Mouse (Mus musculus) ovary, postnatal 10 days (tissue): ENCODE results near the gene Megf11.

Source experiments
- DNase-seq: peaks from one replicate; pipeline ENCODE4 v3.0.0; 2022; ENCODE audit warnings: low spot score

The Megf11 gene

DNA sequence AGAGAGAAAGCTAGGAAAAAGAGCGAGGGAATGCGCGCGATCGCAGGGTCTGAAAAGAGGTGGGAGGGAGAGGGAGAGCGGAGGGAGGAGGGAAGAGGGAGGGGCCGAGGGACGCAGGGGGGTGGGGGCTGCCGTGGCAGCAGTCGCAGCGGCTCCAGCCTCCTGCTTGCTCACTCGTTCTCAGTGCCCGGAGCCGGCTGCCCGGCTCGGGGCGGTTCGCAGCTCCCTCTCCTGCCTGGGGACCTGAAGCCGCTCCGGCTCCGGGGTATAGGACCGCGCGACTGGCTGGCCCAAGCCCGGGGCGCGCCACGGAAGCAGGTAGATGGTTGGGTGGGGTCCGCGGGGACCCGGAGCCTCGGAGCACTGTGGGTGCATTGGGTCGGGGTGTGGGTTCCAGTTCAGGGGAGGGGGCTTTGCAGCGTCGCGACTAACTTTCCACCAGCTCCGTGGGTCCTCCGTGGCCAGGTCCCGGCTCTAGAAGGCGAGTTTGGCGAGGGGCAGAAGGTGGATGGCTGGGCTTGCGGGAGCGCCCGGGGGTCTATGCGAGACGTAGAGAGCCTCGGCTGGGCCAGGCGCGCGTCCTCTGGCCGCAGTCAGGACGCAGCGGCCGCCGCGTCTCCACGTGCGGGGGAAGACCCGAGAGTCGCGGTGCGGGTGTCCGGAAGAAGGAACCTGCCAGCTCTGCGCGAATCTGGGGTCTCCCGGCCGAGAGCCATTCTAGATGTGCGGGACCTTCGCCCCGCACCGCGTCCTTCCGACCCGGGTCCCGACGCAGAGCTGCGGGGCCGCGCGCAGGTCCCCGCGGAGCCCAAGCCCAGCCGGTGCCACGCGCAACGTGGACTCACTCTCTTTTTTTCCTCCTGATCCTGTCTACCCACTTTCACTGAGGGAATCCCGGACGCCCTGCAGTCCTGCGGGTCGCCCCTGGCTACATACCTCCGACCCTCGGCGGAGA, at the start of gene Megf11:
Gene Megf11, plus strand, starts transcription at position 116 of the 955 bp plus-strand sequence.
- DNase-seq = no peak

DNA sequence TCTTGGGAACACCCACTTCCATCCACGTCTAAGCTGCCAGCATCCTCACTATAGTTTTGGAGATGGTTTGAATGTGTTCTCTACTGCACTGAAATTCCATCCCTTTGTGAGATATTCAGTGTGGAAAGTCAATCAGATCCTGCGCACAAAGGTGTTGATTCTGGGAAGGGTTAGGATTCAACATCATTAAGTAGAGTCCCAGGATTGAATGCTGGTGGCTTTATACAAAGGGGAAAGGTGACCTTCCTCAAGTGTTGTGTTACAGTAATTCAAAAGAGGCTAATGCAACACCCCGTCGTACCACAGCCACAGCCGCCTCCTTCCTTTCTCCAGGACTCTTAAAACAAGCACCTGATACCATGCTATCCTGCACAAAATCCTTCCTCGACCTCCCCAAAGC, 49.6 kb upstream of the Megf11 start:
- no peak for DNase-seq

DNA sequence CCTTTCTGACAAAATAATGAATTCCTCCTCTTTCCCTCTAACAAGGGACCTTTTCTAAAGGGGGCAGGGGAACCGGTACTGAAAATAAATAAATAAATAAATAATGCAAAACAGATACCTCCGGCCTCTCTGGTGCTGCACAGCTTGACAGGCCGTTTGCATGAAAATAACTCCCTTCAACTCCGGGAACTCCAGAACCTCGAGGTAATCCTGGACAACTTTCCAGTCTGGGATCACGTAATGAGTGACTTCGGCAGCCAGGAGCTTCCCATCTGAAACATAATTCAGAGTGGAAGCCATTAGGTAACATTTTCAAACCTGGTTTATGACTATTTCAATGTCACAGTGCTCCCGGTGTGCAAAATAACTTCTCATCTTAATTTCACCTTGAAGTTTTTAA, 46.1 kb upstream of the Megf11 start:
- DNase-seq = no peak

DNA sequence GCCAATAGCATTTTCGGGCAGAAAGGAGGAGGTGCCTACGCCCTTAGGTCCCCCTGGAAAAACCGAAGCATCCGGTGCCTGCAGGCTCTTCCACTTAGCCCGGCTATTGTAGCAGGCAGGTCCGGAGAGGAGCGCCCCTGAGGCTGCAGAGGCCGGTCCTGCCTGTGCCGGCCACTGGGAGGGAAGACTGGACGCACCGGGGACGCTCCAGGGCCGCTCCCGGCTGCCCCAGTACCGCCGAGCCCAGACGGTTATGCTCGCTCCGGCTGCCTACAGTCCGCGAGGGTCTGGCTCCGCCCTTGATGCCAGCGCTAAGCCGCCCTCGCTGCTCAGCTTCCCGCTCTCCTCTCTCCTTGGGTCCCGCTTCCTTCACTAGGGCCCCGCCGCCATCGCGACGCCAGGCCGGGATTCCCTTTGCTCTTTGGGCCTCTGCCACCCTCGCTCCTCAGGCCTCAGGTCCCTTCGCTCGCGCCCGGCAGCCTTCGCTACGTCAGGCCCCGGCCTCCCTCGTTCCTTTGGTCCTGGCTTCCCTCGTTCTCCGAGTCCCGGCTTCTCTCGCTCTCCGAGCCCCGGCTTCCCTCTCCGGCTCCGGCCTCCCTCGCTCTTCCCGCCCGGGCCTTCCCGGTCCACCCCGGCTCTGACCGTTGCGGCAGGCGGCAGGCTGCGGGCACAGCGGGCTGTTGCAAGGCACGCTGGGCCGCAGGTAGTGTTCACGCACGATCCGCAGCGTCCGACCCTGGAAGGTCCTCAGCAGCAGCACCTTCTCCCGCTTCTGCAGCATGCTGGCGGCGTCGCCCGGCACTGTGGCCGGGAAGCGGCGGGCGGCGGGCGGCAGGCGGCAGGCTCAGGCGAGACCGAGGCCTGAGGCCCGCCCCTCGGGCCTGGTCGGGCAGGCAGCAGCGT, 44.8 kb upstream of the Megf11 start:
- peak; percentile 75 for DNase-seq

DNA sequence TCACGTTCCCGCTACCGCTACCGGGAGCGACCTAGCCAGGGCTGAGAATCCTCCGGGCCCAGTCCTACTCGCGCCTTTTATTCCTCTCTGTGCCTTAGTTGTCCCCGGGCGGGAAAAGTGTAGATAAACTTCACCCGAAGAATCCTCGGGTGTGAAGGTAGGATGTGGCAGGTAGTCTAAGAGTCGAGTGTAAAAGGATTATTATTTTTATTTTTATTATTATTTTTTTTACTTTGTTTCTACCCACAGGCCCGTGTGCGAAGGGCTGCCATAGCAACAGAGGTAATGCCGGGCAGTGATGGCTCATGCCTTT, 44.2 kb upstream of the Megf11 start, which contains the start of gene Dis3l:
Gene Dis3l, minus strand, starts transcription at position 35 of the 313 bp plus-strand sequence.
- no peak for DNase-seq

DNA sequence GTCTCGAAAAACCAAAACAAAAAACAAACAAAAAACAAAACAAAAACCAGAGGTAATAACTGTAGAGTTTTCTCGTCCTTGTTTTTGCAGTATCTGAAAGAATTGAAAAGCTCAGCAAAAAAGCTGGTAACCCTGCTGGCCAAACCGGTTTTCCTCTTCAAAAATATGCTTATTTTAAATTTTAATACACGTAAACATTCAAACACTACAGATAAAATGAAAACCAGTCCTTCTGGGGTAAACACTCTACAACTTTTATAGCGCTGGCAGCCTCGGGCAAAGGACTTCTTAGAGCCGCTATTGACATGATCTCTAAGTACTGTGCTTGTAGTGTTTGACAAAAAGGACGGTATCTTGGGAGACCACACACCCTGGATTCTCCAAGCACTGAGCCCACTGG, 43.8 kb upstream of the Megf11 start:
- DNase-seq = no peak

DNA sequence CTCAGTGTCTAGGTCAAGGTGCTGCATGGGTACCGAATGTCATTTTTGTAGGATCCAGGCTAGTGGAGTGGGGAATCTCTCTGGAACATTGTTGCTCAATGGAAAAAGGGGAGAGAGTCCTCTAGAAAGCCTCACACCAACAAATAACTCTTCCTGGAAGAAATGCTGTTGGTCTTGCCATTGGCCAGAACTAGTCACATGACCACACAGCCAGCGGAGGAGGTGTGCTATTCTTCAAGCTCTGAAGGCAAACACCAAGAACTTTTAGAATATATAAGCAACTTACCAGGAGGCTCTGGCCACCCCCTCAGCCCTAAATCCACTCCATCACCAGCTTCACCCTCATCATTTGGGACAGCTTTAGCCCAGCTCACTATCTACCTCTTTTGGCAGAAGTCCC, 41.8 kb upstream of the Megf11 start:
- no peak for DNase-seq

DNA sequence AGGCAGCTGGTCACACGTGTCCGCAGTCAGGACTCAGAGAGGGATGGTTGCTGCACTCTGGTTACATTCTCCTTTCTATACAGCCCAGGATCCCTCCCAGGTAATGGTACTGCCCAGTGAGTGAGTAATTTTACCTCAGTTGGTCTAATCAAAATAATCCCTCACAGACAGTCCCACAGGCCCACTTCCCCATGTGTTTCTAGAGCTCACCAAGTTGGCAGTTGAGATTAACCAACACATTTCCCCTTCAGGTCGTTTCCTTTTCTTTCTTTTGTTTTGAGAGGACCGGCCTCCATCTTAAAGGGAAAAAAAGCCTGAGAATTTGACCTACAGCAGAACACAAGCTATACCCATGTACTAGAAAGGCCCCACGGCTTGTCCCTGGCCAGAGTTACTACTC, 39.5 kb upstream of the Megf11 start:
- DNase-seq = no peak

DNA sequence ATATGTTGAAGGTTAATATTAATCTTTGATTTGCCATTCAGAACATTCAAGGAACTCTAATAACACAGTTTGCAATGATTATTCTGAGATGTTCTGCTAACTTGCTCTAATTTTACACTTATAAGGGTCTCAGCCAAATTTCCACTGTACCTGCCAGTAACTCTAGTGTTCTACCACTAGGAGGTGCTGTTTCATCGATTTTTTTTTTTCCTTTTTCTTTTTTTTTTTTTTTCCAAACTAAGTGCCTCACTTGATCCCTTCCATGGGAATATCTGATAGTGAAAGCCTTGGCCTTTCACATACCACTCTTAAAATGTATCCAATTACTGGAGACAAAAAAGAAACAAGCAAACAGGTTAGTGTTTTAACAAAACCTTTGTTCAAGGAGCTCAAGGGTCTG, 38.0 kb upstream of the Megf11 start:
- no peak for DNase-seq

DNA sequence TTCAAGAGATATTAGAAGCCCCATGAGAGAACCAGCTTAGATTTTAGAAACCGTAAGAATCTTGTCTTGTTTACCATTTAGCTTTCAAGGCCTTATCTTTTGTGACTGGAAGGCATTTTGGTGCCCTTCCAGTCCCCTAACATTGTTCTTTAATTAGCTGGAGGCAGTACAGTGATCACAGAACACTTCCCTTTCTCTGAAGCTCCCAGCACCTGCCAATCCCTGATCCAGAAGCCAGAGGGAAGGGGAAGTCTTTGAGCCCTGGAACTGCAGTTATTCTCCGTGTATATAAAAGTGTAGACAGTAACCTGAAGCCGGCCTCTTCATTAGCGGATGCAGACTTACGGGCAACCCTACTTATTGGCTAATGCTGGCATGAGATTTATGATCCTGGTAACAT, 35.9 kb upstream of the Megf11 start:
- no peak for DNase-seq

DNA sequence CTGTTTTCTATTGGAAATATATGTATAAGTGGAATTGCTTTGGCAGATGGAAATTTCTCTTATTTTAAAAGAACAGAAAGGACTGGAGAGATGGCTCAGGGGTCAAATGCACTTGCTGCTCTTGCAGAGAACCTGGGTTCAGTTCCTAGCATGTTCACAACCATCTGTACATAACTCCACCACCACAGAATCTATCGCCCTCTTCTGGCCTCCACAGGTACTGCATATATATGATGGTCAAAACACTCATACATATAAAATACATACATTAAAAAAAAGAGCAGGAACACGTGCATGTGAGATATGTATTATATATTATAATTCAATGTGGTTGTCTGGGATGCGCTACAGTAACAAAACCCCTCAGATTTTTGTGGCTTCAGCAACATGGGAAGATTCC, 34.2 kb upstream of the Megf11 start:
- DNase-seq = no peak

DNA sequence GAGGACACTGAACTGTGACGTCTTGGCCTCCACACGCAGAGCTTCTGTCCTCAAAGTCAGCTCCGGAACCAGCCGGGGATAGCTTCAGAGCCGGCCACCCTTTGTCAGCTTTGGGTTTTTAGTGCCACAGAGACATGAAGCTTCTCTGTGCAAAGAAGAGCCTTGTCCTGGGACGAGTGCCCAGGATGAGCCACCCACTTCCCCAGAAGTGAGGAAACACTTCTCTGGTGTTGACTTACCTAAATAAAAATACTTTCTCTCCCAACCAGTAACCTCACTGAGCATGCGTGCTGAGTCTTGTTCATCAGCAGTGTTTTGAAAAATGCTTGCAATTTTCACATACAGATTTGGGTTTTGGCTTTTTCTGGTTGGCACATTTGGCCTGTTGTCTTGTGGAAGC, 29.8 kb upstream of the Megf11 start:
- DNase-seq = no peak

DNA sequence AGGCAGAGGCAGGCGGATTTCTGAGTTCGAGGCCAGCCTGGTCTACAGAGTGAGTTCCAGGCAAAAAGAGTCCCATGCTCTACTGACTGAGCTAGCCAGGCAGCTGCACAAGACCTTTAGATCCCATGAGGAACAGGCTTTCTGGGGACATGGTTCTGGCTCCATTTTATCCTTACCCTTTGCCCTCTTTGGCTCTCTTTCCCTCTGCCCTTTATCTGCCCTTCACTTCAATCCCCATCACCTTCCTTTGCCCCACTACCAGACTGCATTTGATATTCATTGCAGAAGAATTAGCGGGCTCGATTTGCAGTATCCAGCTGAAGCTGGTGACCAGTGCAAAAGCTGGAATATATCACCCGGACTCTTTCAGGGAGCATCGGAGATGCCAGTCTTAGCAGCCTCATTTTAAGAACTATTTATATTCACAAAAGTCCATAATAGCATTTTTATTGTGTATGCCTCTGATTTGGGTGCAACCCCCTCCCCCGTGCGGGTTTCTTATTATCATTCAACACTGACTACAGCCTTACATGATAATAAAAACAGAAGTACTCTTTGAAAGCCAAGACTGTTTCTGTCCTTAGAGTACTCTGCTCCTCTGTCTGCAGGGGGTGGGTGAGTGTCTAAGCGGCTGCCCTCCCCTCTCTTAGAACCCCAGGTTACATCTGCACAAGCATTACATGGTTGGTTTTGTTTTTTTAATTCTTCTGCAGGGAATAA, 24.0 kb upstream of the Megf11 start:
- DNase-seq = no peak

DNA sequence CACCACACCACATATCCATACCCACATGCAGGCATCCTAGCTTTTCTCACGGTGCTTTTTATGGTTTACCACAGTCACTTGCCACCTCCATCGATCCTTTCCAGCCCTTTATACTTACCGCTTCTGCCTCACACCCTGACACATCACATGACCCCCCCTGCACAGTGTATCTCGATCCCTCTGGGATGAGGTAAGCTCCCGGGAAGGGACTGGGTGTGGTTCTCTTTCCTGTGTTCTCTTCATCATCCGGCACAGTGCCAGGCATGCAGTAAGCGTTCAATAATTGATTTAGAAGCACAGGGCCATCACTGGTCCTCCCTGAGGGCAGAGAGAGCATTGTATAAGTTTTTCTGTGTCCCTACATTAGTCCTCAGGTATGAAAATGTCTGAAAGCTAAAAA, 15.6 kb upstream of the Megf11 start:
- no peak for DNase-seq

DNA sequence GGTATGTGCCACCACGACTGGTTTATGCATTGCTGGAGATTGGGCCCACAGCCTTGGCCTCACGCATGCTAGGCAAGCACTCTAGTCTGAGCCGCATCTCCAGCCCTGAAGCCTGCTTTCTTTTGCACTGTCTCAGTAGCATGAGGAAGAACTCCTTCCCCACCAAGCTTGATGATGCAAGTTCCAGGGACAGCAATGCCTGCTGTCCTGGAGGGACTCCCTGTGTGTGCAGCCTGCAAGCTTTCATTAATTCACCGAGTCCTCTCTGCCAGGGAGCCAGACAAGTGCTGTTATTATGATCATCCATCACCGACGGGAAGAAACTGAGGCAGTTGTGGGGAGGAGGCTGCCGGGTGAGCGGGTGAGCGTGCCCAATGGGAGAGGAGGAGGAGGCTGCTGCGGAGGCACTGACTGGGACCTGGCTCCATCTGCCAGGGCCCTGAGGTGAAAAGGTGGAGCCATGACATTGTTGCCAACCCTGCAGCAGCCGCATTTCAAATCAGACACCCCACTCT, 14.1 kb upstream of the Megf11 start:
- DNase-seq = no peak

DNA sequence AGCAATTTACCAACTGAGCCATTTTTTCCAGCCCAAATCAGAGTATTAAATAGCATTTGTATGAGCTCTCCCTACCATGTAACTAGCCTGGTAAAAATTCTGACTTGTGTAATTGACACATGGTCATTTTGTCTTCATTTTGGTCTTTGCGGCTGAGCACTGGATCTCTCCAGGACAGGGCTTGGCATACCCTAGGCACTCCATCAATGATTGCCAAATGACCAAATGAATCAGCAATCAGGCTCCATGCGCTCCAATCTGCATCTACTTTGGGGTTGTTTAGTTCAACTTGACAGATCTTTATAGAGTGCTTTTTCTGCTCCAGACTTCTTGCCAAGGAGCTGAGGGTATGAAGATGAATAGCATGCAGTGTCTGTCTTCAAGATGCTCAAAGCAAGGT, 9.0 kb upstream of the Megf11 start:
- DNase-seq = no peak

DNA sequence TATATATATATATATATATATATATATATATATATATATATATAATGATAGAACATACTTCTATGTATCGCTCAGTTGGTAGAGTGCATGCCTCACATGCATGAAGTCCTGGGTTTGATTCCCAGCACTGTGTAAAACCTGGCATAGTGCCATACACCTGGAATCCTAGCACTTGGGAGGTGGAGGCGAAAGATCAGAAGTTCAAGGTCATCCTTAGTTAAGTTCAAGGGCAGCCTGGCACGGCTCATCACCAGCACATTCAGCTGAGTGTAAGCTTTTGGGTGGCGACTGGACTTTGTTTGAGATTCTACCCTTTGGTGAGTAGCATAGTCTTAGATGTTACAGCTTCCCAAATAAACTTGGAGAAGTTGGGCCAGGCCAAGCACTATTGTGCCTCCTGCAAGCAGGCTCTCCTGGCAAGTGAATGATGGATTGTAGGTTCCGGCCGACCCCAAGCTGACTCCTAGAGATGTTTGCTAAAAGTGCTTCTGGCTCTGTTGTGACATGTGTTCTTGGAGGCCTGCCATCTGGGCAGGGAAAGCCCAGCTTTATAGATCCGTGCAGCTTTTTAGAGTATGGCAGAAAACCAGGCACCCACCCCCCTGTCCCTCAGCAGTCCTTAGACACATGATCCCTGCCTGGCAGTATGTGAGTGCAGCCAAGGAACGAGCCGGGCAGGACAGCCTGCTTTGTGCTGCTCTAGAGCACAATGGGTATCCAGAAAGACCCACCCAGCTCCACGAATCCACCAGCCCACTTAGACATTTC, 2.2 kb upstream of the Megf11 start:
- no peak for DNase-seq

DNA sequence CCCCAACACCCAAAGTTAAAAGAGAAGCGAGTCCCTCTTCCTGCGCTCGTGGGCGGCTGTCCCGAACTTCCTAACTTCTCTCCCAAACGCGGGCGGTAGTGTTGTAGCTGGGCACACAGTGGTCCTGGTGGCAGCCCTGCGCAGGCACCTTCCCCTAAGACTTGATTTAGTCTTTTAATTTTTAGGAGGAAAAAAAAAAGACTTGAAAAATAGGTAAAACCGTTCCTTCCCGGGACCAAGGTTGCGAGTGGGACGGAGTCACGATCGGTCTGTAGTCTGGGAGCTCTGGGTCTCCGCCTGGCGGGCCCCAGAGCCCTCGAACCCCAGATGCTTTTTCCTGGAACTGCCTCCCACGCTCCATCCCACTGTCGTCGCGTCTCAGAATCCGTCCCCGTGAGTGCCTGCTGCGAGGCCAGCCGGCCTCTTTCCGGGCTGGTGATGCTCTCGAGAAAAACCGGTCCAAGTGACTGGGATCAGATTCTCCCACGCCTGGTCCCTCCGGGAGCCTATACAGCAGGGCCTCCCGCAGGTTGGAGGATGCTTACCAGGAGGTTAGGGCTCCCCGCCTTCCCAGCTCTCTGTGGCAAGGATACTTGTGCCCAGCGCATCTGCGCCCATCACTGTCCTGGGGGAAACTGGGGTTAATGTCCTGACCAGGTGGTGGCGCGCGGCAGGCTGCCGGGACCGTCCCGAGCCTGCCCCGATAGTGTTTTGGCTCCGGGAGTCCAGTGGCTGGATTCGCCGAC, 1.2 kb downstream of the Megf11 start:
- no peak for DNase-seq

DNA sequence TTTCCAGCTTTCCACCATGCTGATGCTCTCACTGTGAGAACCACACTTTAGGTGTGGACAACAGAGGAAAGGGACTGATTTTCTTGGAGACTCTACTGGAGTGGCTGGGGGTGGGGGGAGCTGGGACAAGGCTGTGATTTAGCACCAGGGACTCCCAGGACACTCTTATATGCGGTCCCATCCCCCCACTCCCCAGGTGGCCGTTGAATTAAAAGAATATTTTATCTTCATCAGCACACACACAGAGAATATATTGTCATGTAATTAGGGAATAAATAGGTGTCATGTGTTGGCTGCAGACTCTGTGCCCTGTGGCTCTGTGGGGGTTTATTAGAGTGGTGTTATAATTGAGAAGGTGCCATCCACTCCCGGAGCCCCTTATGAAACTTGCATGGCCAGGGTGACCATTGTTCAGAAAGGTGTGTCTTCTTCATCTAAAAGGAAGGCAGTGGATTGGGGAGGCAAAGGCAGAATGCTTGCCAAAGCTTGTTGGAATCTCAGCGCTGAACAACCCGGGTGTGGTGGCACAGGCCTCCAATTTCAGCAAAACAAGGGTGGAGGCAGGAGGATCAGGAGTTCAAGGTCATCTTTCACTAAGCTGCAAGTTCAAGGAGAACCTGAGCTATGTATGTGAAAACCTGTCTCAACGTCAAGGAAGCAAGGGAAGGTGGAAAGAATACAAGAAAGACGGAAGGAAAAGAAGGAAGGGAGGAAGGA, 4.3 kb downstream of the Megf11 start:
- no peak for DNase-seq
